Comparison of ENCODE assay signal across 17 mouse cellular contexts in the genomic region with DNA sequence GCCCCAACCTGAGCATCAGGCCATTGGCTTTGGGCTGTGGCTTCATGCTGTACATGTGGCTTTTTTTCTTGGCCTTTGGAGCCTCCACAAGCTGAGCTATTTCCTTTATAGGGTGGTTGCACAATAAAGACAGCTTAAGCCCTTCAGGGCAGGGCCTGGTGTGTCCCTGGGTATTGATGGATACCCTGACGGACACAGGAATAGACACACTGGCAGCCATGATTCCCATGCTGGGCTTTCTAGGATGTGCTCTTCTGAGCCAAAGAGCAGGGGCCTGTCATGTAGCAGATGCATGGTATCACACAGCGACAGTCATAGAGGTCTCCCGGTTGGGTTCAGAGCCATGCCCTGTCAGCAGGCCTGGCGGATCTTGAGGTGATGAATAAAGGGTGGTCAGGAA. TPM values are rescaled to one million over a fixed set of nuclear protein-coding genes. Genes with fewer than 3 reads are reported as not detected.
DNase-seq lines count a peak whose midpoint lies in the region; ATAC-seq and TF ChIP-seq lines count a peak whose summit lies in the region.
"Had no signal": no experiment of that assay in that cellular context is flagged by ENCODE, and none has a peak within 500 bp of the region (broad histone marks: within the 10 kb centered on the region; RNA-seq: fewer than 3 reads in every experiment).

No protein-coding gene starts in this region.

- peak; percentile 69 for DNase-seq in heart, embryonic 10.5 days (ENCODE audit: low spot score)
- no peak for DNase-seq in lung, postnatal 10 days
- no peak for DNase-seq in adrenal gland, adult 8-10 months
- DNase-seq: cerebellum, adult 11 months; cerebellum, postnatal 25 days; kidney, postnatal 36 days; left cerebral cortex, postnatal 4 days had no signal

- peaks cover 3% of the 10 kb centered on the region; the same call in 1 of the 2 replicates for H3K36me3 ChIP-seq in heart, embryonic 10.5 days
- H3K36me3 ChIP-seq in heart, embryonic 11.5 days (ENCODE audit: control insufficient read depth, insufficient read depth, low read length): no peaks in the 10 kb centered on the region
- H3K36me3 ChIP-seq in lung, embryonic 15.5 days: peaks cover 5% of the 10 kb centered on the region; the same call in 1 of the 2 replicates
- no peaks in the 10 kb centered on the region for H3K36me3 ChIP-seq in C2C12 (ENCODE audit: control insufficient read depth, insufficient read depth)
- peaks cover 13% of the 10 kb centered on the region; the same call in 1 of the 2 replicates for H3K36me3 ChIP-seq in intestine, embryonic 15.5 days
- H3K36me3 ChIP-seq in hindbrain, embryonic 16.5 days (ENCODE audit: control insufficient read depth, insufficient read depth, low read length): no peaks in the 10 kb centered on the region

- WGBS in heart, embryonic 10.5 days: 84% methylated on average over 4 of the region's 4 CpGs
- 87% methylated on average over 4 of the region's 4 CpGs for WGBS in heart, embryonic 11.5 days (ENCODE audit: insufficient replicate concordance)
- 64% methylated on average over 4 of the region's 4 CpGs for WGBS in lung, embryonic 15.5 days
- WGBS in intestine, embryonic 15.5 days: 83% methylated on average over 4 of the region's 4 CpGs
- WGBS in hindbrain, embryonic 16.5 days: 94% methylated on average over 4 of the region's 4 CpGs

- no peak for TF ChIP-seq CTCF in C2C12 (IDR thresholded peaks at IDR 0.05; ENCODE audit: control insufficient read depth, insufficient read depth, insufficient read length)

- peak overlapping the region; percentile 32; the same call in 1 of the 2 replicates for H3K27ac ChIP-seq in heart, embryonic 10.5 days
- H3K27ac ChIP-seq in heart, embryonic 11.5 days (ENCODE audit: low read depth, low read length): no peak overlapping the region
- H3K27ac ChIP-seq in lung, embryonic 15.5 days: peak overlapping the region; percentile 85
- 0 out of 2 replicates have a peak overlapping the region, but pooled peaks have one; percentile 44 for H3K27ac ChIP-seq in intestine, embryonic 15.5 days
- H3K27ac ChIP-seq in hindbrain, embryonic 16.5 days (ENCODE audit: low read depth, low read length): no peak overlapping the region

- H3K9ac ChIP-seq in heart, embryonic 11.5 days (ENCODE audit: low read depth, low read length): no peak overlapping the region
- no peak overlapping the region for H3K9ac ChIP-seq in lung, embryonic 15.5 days
- no peak overlapping the region for H3K9ac ChIP-seq in intestine, embryonic 15.5 days
- no peak overlapping the region for H3K9ac ChIP-seq in hindbrain, embryonic 16.5 days (ENCODE audit: low read depth, low read length)
- H3K9ac ChIP-seq: liver, postnatal 0 days had no signal

- H3K4me1 ChIP-seq in heart, embryonic 10.5 days: peaks cover 33% of the 10 kb centered on the region
- peaks cover 13% of the 10 kb centered on the region; the same call in 1 of the 2 replicates for H3K4me1 ChIP-seq in heart, embryonic 11.5 days (ENCODE audit: control insufficient read depth, insufficient read depth, low read length)
- H3K4me1 ChIP-seq in lung, embryonic 15.5 days: peaks cover 40% of the 10 kb centered on the region
- peaks cover 34% of the 10 kb centered on the region for H3K4me1 ChIP-seq in intestine, embryonic 15.5 days (replicated peaks)
- H3K4me1 ChIP-seq in hindbrain, embryonic 16.5 days (ENCODE audit: control insufficient read depth, insufficient read depth, low read depth, low read length): no peaks in the 10 kb centered on the region; the same call in 1 of the 2 replicates

- H3K27me3 ChIP-seq in heart, embryonic 10.5 days (ENCODE audit: insufficient read depth, poor library complexity, severe bottlenecking): peaks cover 19% of the 10 kb centered on the region; the same call in 1 of the 2 replicates
- H3K27me3 ChIP-seq in heart, embryonic 11.5 days (ENCODE audit: control insufficient read depth, insufficient read depth, low read length): no peaks in the 10 kb centered on the region
- H3K27me3 ChIP-seq in lung, embryonic 15.5 days: no peaks in the 10 kb centered on the region
- no peaks in the 10 kb centered on the region for H3K27me3 ChIP-seq in C2C12 (ENCODE audit: control insufficient read depth, insufficient read depth, insufficient read length)
- H3K27me3 ChIP-seq in intestine, embryonic 15.5 days (replicated peaks): no peaks in the 10 kb centered on the region
- H3K27me3 ChIP-seq in hindbrain, embryonic 16.5 days (replicated peaks; ENCODE audit: control insufficient read depth, insufficient read depth, low read length): no peaks in the 10 kb centered on the region

- H3K79me2 ChIP-seq in C2C12 (ENCODE audit: control insufficient read depth, insufficient read depth): no peaks in the 10 kb centered on the region

- H3K79me3 ChIP-seq in C2C12 (ENCODE audit: low read depth): no peaks in the 10 kb centered on the region

- no peak overlapping the region for H3K4me3 ChIP-seq in heart, embryonic 10.5 days
- no peak overlapping the region for H3K4me3 ChIP-seq in heart, embryonic 11.5 days (ENCODE audit: low read depth, low read length)
- no peak overlapping the region for H3K4me3 ChIP-seq in lung, embryonic 15.5 days
- H3K4me3 ChIP-seq in C2C12 (ENCODE audit: insufficient read depth, poor library complexity, severe bottlenecking): no peak overlapping the region
- no peak overlapping the region for H3K4me3 ChIP-seq in intestine, embryonic 15.5 days (replicated peaks)
- H3K4me3 ChIP-seq in hindbrain, embryonic 16.5 days (ENCODE audit: low read length): no peak overlapping the region

- no peak for ATAC-seq in heart, embryonic 11.5 days (replicated peaks; ENCODE audit: insufficient number of reproducible peaks, low FRiP score, low TSS enrichment)
- no peak for ATAC-seq in lung, embryonic 15.5 days (ENCODE audit: borderline replicate concordance, extremely low read depth, low FRiP score, low TSS enrichment)
- ATAC-seq in intestine, embryonic 15.5 days: no peak
- ATAC-seq in hindbrain, embryonic 16.5 days: no peak
- ATAC-seq: liver, postnatal 0 days had no signal

- H3K9me3 ChIP-seq in heart, embryonic 10.5 days: no peaks in the 10 kb centered on the region
- H3K9me3 ChIP-seq in heart, embryonic 11.5 days (replicated peaks; ENCODE audit: control insufficient read depth, low read length): no peaks in the 10 kb centered on the region
- no peaks in the 10 kb centered on the region for H3K9me3 ChIP-seq in lung, embryonic 15.5 days
- no peaks in the 10 kb centered on the region for H3K9me3 ChIP-seq in intestine, embryonic 15.5 days
- H3K9me3 ChIP-seq in hindbrain, embryonic 16.5 days (ENCODE audit: control insufficient read depth, low read length): no peaks in the 10 kb centered on the region

- no peak overlapping the region for H3ac ChIP-seq in C2C12 (ENCODE audit: control insufficient read depth, insufficient read length, low read depth)

- H3K4me2 ChIP-seq in heart, embryonic 11.5 days: no peak overlapping the region
- no peak overlapping the region for H3K4me2 ChIP-seq in lung, embryonic 15.5 days
- no peak overlapping the region for H3K4me2 ChIP-seq in intestine, embryonic 15.5 days (replicated peaks)
- H3K4me2 ChIP-seq in hindbrain, embryonic 16.5 days (ENCODE audit: low read length): no peak overlapping the region
- H3K4me2 ChIP-seq: midbrain, embryonic 11.5 days had no signal

TF ChIP-seq in C2C12, 6 proteins besides CTCF, POLR2A, EP300 and RAD21:
- TF ChIP-seq MYOG (IDR thresholded peaks at IDR 0.05; ENCODE audit: control insufficient read depth, extremely low read depth, insufficient read length) (no peak), USF1 (IDR thresholded peaks at IDR 0.05; ENCODE audit: low read depth) (no peak), MAX (IDR thresholded peaks at IDR 0.05) (no peak), FOSL1 (IDR thresholded peaks at IDR 0.05; ENCODE audit: insufficient read depth, low read length, poor library complexity, severe bottlenecking) (no peak), CEBPB (IDR thresholded peaks at IDR 0.05; ENCODE audit: low read depth) (peak; percentile 14), MYOD1 (IDR thresholded peaks at IDR 0.05; ENCODE audit: control insufficient read depth, insufficient read length, low read depth) (no peak)
TF ChIP-seq in C2C12: peak in this region for 1.

RNA-seq across cellular contexts. Expression of gene Col6a1, which starts 0.9 kb away (rescaled TPM):
- polyA plus RNA-seq in heart, embryonic 10.5 days (2016; fragmentation: Nextera tagmentation; extraction: Ambion mirVana): 17.1 and 18.2 TPM in 2 replicates
- polyA plus RNA-seq in heart, embryonic 11.5 days (2014; fragmentation: Nextera tagmentation; extraction: Ambion mirVana): 16.3 and 22.1 TPM in 2 replicates
- 284 and 300 TPM in 2 replicates for polyA plus RNA-seq in lung, embryonic 15.5 days (2015; fragmentation: Nextera tagmentation; extraction: Ambion mirVana)
- polyA plus RNA-seq in C2C12 (2012; fragmentation: generic; extraction: Trizol): 3.8 TPM
- 317 and 323 TPM in 2 replicates for polyA plus RNA-seq in intestine, embryonic 15.5 days (2015; fragmentation: Nextera tagmentation; extraction: Ambion mirVana)
- 26.5 and 43.1 TPM in 2 replicates for polyA plus RNA-seq in hindbrain, embryonic 16.5 days (2015; fragmentation: Nextera tagmentation; extraction: Ambion mirVana)
- total RNA-seq in adrenal gland, adult 8-10 months (2022): 100 to 1,000 TPM; 163 to 254 (median 213) TPM
- total RNA-seq: granulocyte monocyte progenitor cell, adult 5-6 weeks; hematopoietic stem cell, adult 5-6 weeks; neutrophil, adult 5-6 weeks had no signal

Comparison
In these comparisons a context has a peak if more than half of its experiments do, and no peak if none do; other contexts are left out.
1. H3K27ac ChIP-seq: peak in heart, embryonic 10.5 days (single experiment), lung, embryonic 15.5 days (single experiment) and intestine, embryonic 15.5 days (single experiment); none in heart, embryonic 11.5 days (single experiment) and hindbrain, embryonic 16.5 days (single experiment).